Mouse (Mus musculus) spleen, embryonic (tissue): ENCODE results near the gene Olfr418.
"Not testable (repeated sequence)": the region's sequence is repeated elsewhere in the genome, so short reads cannot be mapped to it uniquely, and the experiment has no call there.

Source experiments
- CTCF ChIA-PET: fragments of 350-600 bp; sonication (Branson Sonifier 250); formaldehyde crosslinking; loops from one replicate; lab custom pipeline; 2022; lab: Charles Lee

The Olfr418 gene

DNA sequence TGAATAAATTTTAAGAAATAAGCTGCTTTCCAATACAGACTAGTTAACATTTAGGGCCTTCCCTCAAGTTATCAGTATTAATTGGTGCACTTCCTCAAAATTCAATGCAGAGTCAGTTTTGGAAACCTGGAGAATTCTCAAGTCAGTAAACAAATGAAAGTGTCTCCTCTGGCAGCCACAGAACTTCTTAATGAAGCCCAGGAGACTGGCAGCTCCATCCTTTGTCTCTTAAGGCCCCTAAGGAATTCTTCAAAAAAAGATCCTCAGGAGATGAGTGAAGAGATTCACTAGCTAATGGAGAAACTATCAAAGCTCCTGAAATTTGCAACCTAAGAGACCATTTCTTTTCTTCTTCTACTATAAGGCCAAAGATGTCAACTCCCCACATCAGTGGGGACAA is at the start of gene Olfr418:
Olfr418 (plus strand) TSS at position 301 of the 400 bp plus-strand sequence.
- CTCF ChIA-PET = no interaction called here

DNA sequence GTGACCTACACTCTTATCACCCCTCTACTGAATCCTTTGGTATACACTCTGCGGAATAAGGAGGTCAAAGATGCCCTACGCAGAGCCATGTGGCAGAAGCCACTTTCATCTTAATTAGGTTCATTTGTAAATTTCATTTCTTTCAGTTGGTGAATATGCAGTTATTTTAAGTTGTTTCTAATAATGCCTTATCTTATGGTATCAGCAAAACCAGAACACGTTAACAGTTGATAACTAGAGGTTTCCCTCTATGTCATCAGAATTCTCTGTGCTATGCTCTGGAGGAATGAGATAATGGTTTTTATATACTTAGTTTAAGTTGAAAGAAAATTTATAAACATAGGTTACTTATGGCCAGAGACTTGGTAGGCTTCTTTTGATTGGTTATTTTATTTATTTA is 49.3 kb upstream of the Olfr418 start:
- CTCF ChIA-PET = no interaction called here

DNA sequence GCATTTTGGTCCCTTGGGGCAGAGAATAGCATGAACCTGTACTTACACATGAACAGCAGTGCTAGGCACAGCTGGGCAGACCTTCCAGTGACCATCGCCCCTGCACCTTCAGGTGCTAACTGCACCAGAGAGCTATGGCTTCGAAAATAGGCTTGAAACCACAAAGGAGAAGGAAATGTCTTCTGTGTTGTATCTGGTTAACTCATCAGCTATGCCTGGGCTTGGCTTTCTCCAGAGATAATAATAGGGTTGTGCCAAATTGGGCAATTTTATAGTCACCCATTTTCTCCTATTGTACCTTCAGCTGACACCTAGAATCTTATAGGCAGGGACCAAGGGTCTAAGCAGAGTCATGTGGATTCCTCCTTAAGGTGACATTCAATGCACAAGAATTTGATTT is 38.7 kb upstream of the Olfr418 start, which contains the start of gene Fcer1a:
Fcer1a (minus strand) TSS at position 134 of the 400 bp plus-strand sequence.
- CTCF ChIA-PET = no interaction called here

DNA sequence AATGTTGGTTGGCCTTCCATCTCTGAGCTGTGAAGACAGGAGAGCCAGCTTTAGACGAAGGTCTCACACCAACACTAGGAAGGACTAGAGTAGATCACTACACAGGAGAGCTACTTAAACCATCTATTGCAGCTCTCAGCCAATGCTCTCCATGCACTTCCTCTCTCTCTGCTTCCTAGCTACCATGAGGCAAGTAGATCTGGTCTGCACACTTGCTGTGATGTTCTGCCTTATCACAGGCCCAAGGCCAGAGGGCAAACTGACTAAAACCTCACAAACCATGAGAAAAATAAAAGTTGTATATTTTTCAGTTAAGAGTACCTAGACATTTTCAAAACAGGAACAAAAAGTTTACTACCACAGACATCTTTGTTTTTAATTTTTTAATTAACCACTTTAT is 28.8 kb upstream of the Olfr418 start:
- CTCF ChIA-PET = not testable (repeated sequence)

DNA sequence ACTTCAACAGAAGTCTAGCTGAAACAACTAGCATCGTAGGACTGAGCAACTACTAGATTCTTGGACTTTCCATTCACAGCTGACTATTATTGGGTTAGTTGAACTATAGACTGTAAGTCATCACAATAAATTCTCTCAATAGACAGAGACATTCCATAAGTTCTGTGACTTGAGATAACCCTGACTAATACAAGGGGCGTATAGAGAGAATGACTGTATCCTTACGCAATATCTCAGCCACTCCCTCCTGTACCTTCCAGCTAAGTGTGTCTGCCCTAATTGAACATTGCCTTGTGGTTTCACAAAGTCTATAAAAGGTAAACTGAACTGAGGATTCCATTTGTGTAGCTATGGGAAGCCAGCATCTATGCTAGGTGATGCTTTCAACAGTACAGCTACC is 15.9 kb upstream of the Olfr418 start:
- CTCF ChIA-PET = no interaction called here

DNA sequence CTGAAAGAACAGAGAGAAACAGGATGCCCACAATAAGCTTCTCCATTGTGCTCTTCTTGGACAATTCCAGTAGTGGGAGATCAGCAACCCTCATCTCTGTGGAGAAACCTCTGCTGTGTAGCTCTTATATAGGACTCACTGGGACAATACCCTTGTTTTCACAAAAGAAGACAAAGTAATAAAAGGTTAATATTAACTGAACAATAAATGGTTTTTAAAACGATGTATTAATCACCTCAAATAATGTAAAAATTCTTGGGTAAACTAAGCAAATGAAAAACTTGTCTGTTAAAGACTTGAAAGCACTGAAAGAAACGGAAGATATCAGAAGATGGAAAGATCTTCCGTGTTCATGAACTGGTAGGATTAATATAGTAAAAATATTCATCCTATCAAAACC is 11.9 kb downstream of the Olfr418 start, which contains the start of gene Mptx2:
Mptx2 (minus strand) TSS at position 101 of the 400 bp plus-strand sequence.
- CTCF ChIA-PET = no interaction called here

DNA sequence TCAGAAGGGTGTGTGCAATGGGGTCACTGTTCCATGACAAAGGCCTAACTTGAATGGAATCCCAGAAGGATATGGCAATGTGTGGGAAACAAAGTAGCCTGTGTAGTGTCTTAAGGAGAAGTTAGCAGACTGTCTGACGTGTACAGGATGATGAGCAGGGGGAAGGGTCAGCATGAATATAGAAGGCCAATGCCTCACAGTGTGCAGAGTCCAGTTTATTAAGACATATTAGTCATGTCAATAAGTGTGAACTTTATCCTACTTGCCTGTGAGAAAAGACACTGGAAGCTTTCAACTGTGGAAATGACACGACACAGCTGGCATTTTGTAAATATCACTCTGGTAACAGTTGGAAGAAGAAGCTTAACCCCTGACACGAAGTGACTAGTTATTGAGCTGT is 37.0 kb downstream of the Olfr418 start:
- CTCF ChIA-PET = not testable (repeated sequence)

DNA sequence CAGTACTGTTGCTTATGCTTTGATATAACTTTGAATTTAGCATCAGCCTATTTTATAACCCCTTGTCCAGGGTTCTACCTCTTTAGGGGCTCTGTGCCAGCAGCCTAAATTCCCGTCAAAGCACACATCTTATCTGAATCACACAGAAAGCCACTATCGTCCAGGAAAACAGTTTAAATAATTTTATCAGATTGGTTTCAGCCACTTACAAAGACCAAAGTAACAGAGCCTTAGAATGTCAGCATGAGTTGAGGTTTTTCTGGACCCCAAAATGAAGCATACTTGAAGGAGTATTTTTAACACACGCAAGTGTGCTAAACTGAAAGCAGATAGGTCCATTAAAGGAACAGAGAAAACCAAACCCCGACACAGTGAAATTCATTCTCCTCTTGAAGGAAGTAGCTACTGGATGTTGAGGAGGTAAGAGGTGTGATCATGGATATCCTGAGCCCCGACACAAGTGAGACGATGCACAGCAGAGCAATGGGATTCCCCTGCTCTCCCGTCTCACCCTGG is 47.8 kb downstream of the Olfr418 start:
- CTCF ChIA-PET = not testable (repeated sequence)

DNA sequence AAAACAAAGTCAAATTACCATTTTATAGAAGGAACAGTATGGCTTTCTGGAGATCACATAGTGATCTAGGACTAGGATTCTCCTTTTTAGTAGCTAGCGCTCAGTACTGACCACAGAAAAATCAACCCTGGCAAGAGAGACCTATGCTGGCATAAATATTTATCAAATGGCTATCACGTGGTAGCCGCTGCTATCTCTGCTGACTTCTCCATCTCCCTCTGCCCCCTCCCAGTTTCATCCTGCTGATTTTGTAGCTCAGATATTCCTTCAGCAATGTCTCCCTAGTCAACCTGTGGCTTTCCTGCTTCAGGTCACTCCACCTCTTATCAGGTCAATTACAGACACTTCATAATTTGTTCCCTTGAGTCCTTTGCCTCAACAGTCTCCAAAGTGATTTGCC is 49.9 kb downstream of the Olfr418 start:
- CTCF ChIA-PET = no interaction called here

DNA sequence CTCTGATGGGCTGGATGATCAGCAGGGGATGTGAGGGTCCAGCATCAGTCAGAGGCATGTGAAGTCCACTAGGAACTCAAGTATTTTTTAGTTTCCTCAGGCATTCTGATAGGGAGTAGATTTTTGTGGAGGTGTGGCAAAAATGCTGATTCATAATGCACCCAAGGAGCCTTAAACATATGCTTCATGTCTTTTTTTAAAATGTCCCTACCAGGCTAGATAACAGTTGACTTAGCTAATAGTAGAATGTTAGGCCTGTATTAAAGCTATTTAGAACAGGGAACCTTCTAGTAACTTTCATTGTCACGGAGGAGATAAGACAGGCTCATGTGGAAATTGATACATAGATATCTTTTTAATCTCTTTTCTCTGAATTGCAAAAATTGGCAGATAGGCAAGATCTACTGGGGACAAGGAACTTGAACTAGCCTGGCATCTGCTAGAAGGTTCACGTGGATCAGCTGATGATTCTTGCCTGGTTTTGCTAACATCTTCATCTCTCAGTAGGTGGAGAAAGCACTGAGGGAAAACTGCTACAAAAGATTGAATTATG is 52.2 kb downstream of the Olfr418 start:
- CTCF ChIA-PET = no interaction called here

DNA sequence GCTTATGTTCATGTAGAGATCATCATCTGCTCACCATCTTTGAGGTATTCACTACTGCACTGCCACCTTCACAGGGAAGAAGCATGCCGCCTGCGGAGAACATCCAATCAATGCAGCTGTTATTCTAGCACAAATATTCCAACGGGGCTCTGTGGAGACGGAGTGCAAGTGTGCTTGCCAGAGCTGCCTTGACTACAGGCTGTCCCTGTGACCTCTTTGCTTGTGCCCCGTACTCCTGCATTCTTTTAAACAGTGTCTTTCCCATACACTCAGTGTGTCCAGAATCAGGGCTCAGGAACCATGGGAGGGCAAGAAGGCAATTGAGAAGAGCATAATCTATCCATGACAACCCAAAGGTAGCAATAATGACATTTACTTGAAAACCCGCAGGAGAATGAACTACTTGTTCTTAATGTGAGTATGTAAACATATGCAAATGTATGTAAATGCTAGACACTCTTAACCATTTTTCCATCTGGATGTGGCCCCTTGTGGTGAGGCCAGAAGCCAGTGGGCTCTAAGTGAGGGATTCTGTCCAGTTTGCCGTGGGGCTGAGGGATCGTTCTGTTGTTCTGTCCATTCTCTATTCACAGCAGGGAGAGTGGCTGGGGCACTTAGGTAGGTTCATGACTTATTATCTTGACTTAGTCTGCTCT is 55.9 kb downstream of the Olfr418 start:
- CTCF ChIA-PET = interaction anchor here (0.7 kb wide), 1 partner anchor 13 kb away, joined by 8 read pairs; no protein-coding TSS in a partner anchor

DNA sequence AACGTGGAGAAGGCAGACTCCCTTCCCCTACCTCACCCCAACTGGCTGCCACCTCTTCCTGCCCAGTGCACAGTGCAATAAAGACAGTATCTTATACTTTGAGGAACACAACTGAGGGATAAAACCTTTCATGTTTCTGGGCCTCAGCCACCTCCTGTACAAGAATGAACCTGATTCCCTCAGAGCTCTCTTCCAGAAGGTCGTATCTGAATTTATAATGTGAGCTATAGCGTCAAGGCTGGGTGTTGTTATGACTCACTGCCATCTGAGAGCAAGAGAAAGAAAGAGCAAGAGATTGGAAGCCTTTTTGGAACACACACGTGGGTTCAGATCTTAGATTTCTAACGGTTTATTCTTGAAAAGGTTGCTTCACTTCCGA is 56.4 kb downstream of the Olfr418 start:
- CTCF ChIA-PET = no interaction called here
